Mouse (Mus musculus) 416B (cell line): ENCODE data around the gene Arid3a.

Source experiments
- DNase-seq: peaks from one replicate; pipeline ENCODE4 v3.0.0; 2011; ENCODE audit warnings: low read depth

Arid3a gene

GRCm38 (mm10) chr10:79908167-79909091 lies 18.4 kb upstream of the Arid3a start, which contains the start of gene Med16:
Med16 (minus strand) TSS chr10:79908923.
- DNase-seq, result peak; percentile 99

GRCm38 (mm10) chr10:79909092-79909922 lies 17.5 kb upstream of the Arid3a start:
- no peak for DNase-seq

GRCm38 (mm10) chr10:79910556-79910955 lies 16.3 kb upstream of the Arid3a start, which contains the start of gene Gm26602:
Gm26602 (plus strand) TSS chr10:79910856.
- DNase-seq, result no peak

GRCm38 (mm10) chr10:79912412-79912811 lies 14.4 kb upstream of the Arid3a start:
- no peak for DNase-seq

GRCm38 (mm10) chr10:79914131-79914947 lies 12.5 kb upstream of the Arid3a start:
- DNase-seq, result peak; percentile 85

- DNase-seq, result peak; percentile 65
Observed at GRCm38 (mm10) chr10:79914948-79915596, 11.8 kb upstream of the Arid3a start.

- peak; percentile 34 for DNase-seq
Observed at GRCm38 (mm10) chr10:79916081-79916480, 10.8 kb upstream of the Arid3a start.

GRCm38 (mm10) chr10:79916808-79917531 lies 9.9 kb upstream of the Arid3a start, which contains the start of gene Kiss1r:
Kiss1r (plus strand) TSS chr10:79916971.
- DNase-seq, result peak; percentile 77

GRCm38 (mm10) chr10:79917532-79918100 lies 9.2 kb upstream of the Arid3a start:
- no peak for DNase-seq

- no peak for DNase-seq
Observed at GRCm38 (mm10) chr10:79918231-79919078, 8.4 kb upstream of the Arid3a start.

GRCm38 (mm10) chr10:79919251-79919849 lies 7.5 kb upstream of the Arid3a start:
- DNase-seq, result no peak

GRCm38 (mm10) chr10:79920056-79920890 lies 6.6 kb upstream of the Arid3a start:
- DNase-seq, result no peak

- no peak for DNase-seq
Observed at GRCm38 (mm10) chr10:79920958-79921535, 5.8 kb upstream of the Arid3a start, which contains the start of gene R3hdm4. R3hdm4 (minus strand) TSS chr10:79921208.

GRCm38 (mm10) chr10:79921572-79921971 lies 5.3 kb upstream of the Arid3a start:
- DNase-seq, result no peak

GRCm38 (mm10) chr10:79924998-79925784 lies 1.7 kb upstream of the Arid3a start:
- DNase-seq, result peak; percentile 88

GRCm38 (mm10) chr10:79925785-79926490 lies 905 bp upstream of the Arid3a start:
- DNase-seq, result peak; percentile 55
